Mouse (Mus musculus): ENCODE measurements around the gene Cd300lb. TPM values are rescaled to one million over a fixed set of nuclear protein-coding genes. Genes with fewer than 3 reads are reported as not detected.
A peak's percentile ranks its signal among the peaks of the same experiment; 100 is the strongest.

Gene Cd300lb
- polyA plus RNA-seq, 1 experiment from 2014 or later: 0.21 TPM

- ATAC-seq (ENCODE audit: low FRiP score, low TSS enrichment) (no peak), DNase-seq (peak; percentile 71)
- Histone ChIP-seq H3K9me3 (ENCODE audit: control insufficient read depth, low read length) (no peaks in the 10 kb centered on the region), H3K9ac (replicated peaks; ENCODE audit: low read length) (no peak overlapping the region), H3K4me3 (replicated peaks; ENCODE audit: low read depth, low read length) (no peak overlapping the region), H3K27me3 (ENCODE audit: control insufficient read depth, insufficient read depth, low read length) (no peaks in the 10 kb centered on the region), H3K4me2 (ENCODE audit: low read length) (no peak overlapping the region), H3K36me3 (ENCODE audit: control insufficient read depth, insufficient read depth, low read length) (no peaks in the 10 kb centered on the region), H3K4me1 (ENCODE audit: control insufficient read depth, insufficient read depth, low read length) (peaks cover 6% of the 10 kb centered on the region), H3K27ac (replicated peaks; ENCODE audit: low read depth, low read length) (no peak overlapping the region)
- 71% methylated on average over 3 of the region's 3 CpGs for WGBS
These were observed 57.0 kb downstream of the Cd300lb start for GRCm38 (mm10) chr11:114877145-114877544.

DNA sequence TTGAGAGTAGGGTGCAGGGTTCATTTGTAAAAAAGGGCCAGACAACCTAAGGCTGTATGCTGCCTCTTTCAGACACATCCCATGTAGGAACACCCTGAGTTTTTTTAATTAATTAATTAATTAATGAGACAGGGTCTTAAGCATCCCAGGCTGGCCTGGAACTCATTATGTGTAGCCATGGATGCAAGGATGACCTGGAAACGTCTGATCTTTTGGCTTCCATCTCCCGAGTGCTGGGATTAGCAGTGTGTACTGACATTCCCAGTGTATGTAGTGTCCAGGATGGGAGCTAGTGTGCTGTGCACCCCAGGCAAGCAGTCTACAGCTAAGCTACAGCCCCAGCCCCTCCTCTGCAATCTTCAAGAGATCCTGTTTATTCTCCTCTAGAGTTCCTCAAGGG is 57.6 kb downstream of the Cd300lb start:
- no peak overlapping the region for H3K4me2 ChIP-seq (ENCODE audit: low read length)
- no peak overlapping the region for H3K9ac ChIP-seq (replicated peaks; ENCODE audit: low read length)
- no peak overlapping the region for H3K27ac ChIP-seq (replicated peaks; ENCODE audit: low read depth, low read length)
- DNase-seq (no peak), ATAC-seq (ENCODE audit: low FRiP score, low TSS enrichment) (no peak)
- 39% methylated on average over 2 of the region's 2 CpGs for WGBS
- no peaks in the 10 kb centered on the region for H3K9me3 ChIP-seq (ENCODE audit: control insufficient read depth, low read length)
- no peak overlapping the region for H3K4me3 ChIP-seq (replicated peaks; ENCODE audit: low read depth, low read length)
- peaks cover 6% of the 10 kb centered on the region for H3K4me1 ChIP-seq (ENCODE audit: control insufficient read depth, insufficient read depth, low read length)
- no peaks in the 10 kb centered on the region for H3K27me3 ChIP-seq (ENCODE audit: control insufficient read depth, insufficient read depth, low read length)
- H3K36me3 ChIP-seq (ENCODE audit: control insufficient read depth, insufficient read depth, low read length): no peaks in the 10 kb centered on the region

DNA sequence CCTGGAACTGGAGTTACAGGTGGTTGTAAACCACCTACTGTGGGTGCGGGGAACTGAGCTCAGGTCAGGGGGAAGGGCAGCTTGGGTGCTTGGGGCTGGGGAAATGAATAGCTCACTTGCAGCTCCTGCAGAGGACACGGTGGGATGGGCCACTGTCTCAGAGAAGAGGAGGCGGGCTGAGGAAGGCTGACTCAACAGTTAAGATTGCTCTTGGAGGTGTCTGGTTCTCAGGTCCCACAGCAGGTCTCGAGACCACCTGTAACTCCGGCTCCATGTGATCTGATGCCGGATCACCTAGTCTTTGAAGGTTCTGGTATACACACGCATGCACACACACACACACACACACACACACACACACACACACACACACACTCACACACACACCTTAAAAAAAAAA is 58.0 kb downstream of the Cd300lb start:
- ATAC-seq (ENCODE audit: low FRiP score, low TSS enrichment) (no peak), DNase-seq (no peak)
- Histone ChIP-seq H3K9ac (replicated peaks; ENCODE audit: low read length) (no peak overlapping the region), H3K4me1 (ENCODE audit: control insufficient read depth, insufficient read depth, low read length) (peaks cover 6% of the 10 kb centered on the region), H3K9me3 (ENCODE audit: control insufficient read depth, low read length) (no peaks in the 10 kb centered on the region), H3K4me2 (ENCODE audit: low read length) (no peak overlapping the region), H3K27me3 (ENCODE audit: control insufficient read depth, insufficient read depth, low read length) (no peaks in the 10 kb centered on the region), H3K27ac (replicated peaks; ENCODE audit: low read depth, low read length) (no peak overlapping the region), H3K4me3 (replicated peaks; ENCODE audit: low read depth, low read length) (no peak overlapping the region), H3K36me3 (ENCODE audit: control insufficient read depth, insufficient read depth, low read length) (no peaks in the 10 kb centered on the region)
- WGBS: 60% methylated on average over 7 of the region's 7 CpGs

DNA sequence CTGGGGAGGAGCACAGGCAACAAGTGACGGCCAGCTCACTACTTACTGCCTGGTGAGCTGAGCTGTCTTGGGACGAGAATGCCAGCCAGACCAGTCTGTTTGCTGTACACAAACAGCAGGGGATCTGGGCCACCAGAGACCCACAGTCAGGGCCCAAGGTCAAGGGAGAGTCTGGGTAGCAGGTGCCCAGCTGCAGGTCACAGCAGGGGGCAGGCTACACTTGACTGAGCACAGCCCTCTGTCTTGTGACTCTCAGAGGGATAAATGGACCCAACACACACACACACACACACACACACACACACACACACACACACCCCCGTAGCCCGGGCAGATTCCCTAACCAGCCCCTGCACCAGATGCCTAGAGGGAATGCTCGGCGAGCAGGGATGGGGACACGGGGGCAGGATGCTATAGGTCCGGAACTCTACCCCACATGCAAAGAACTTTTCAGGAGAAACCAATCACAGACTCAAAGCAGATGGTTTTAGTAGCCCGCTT is 58.8 kb downstream of the Cd300lb start:
- H3K27me3 ChIP-seq (ENCODE audit: control insufficient read depth, insufficient read depth, low read length): no peaks in the 10 kb centered on the region
- no peaks in the 10 kb centered on the region for H3K36me3 ChIP-seq (ENCODE audit: control insufficient read depth, insufficient read depth, low read length)
- DNase-seq (no peak), ATAC-seq (ENCODE audit: low FRiP score, low TSS enrichment) (no peak)
- peaks cover 6% of the 10 kb centered on the region for H3K4me1 ChIP-seq (ENCODE audit: control insufficient read depth, insufficient read depth, low read length)
- H3K9ac ChIP-seq (replicated peaks; ENCODE audit: low read length): no peak overlapping the region
- no peak overlapping the region for H3K27ac ChIP-seq (replicated peaks; ENCODE audit: low read depth, low read length)
- 11% methylated on average over 9 of the region's 9 CpGs for WGBS
- no peak overlapping the region for H3K4me3 ChIP-seq (replicated peaks; ENCODE audit: low read depth, low read length)
- H3K9me3 ChIP-seq (ENCODE audit: control insufficient read depth, low read length): no peaks in the 10 kb centered on the region
- no peak overlapping the region for H3K4me2 ChIP-seq (ENCODE audit: low read length)

- no peaks in the 10 kb centered on the region for H3K27me3 ChIP-seq (ENCODE audit: control insufficient read depth, insufficient read depth, low read length)
- H3K36me3 ChIP-seq (ENCODE audit: control insufficient read depth, insufficient read depth, low read length): no peaks in the 10 kb centered on the region
- WGBS: 56% methylated on average over 9 of the region's 9 CpGs
- H3K4me1 ChIP-seq (ENCODE audit: control insufficient read depth, insufficient read depth, low read length): peaks cover 6% of the 10 kb centered on the region
- H3K4me3 ChIP-seq (replicated peaks; ENCODE audit: low read depth, low read length): no peak overlapping the region
- no peak overlapping the region for H3K9ac ChIP-seq (replicated peaks; ENCODE audit: low read length)
- H3K9me3 ChIP-seq (ENCODE audit: control insufficient read depth, low read length): no peaks in the 10 kb centered on the region
- ATAC-seq (ENCODE audit: low FRiP score, low TSS enrichment): no peak
- H3K27ac ChIP-seq (replicated peaks; ENCODE audit: low read depth, low read length): no peak overlapping the region
- no peak for DNase-seq
- no peak overlapping the region for H3K4me2 ChIP-seq (ENCODE audit: low read length)
These were observed 59.7 kb downstream of the Cd300lb start for GRCm38 (mm10) chr11:114874226-114875145.

GRCm38 (mm10) chr11:114873022-114873817 is 61.0 kb downstream of the Cd300lb start:
- no peaks in the 10 kb centered on the region for H3K36me3 ChIP-seq (ENCODE audit: control insufficient read depth, insufficient read depth, low read length)
- H3K4me3 ChIP-seq (replicated peaks; ENCODE audit: low read depth, low read length): no peak overlapping the region
- H3K27ac ChIP-seq (replicated peaks; ENCODE audit: low read depth, low read length): no peak overlapping the region
- no peaks in the 10 kb centered on the region for H3K27me3 ChIP-seq (ENCODE audit: control insufficient read depth, insufficient read depth, low read length)
- ATAC-seq (ENCODE audit: low FRiP score, low TSS enrichment) (no peak), DNase-seq (peak; percentile 33)
- no peaks in the 10 kb centered on the region for H3K9me3 ChIP-seq (ENCODE audit: control insufficient read depth, low read length)
- H3K4me2 ChIP-seq (ENCODE audit: low read length): no peak overlapping the region
- H3K9ac ChIP-seq (replicated peaks; ENCODE audit: low read length): no peak overlapping the region
- WGBS: 13% methylated on average over 6 of the region's 6 CpGs
- H3K4me1 ChIP-seq (ENCODE audit: control insufficient read depth, insufficient read depth, low read length): peaks cover 6% of the 10 kb centered on the region

Other genes with a start within 250 kb of the Cd300lb start
- gene Dnaic2, start 207.0 kb downstream of the Cd300lb start, polyA plus RNA-seq (2014; fragmentation: Nextera tagmentation; extraction: Ambion mirVana): 1.7 and 1.9 TPM in 2 replicates
- 0.88 and 0.96 TPM in 2 replicates for gene Kif19a, start 169.0 kb downstream of the Cd300lb start, polyA plus RNA-seq (2014; fragmentation: Nextera tagmentation; extraction: Ambion mirVana)
- 18.6 and 21.6 TPM in 2 replicates for gene Btbd17, start 138.4 kb downstream of the Cd300lb start, polyA plus RNA-seq (2014; fragmentation: Nextera tagmentation; extraction: Ambion mirVana)
- not detected in 2 replicates for gene Gpr142, start 135.5 kb downstream of the Cd300lb start, polyA plus RNA-seq (2014; fragmentation: Nextera tagmentation; extraction: Ambion mirVana)
- 2.1 and 7.0 TPM in 2 replicates for gene Gprc5c, start 83.2 kb downstream of the Cd300lb start, polyA plus RNA-seq (2014; fragmentation: Nextera tagmentation; extraction: Ambion mirVana)
- gene Cd300a, start 44.3 kb downstream of the Cd300lb start, polyA plus RNA-seq (2014; fragmentation: Nextera tagmentation; extraction: Ambion mirVana): 0.72 and 1.7 TPM in 2 replicates
- gene Cd300c, start 34.8 kb upstream of the Cd300lb start, polyA plus RNA-seq (2014; fragmentation: Nextera tagmentation; extraction: Ambion mirVana): not detected in 2 replicates
- gene Cd300ld, start 55.5 kb upstream of the Cd300lb start, polyA plus RNA-seq (2014; fragmentation: Nextera tagmentation; extraction: Ambion mirVana): 0.08 TPM in 1 of 2 replicates, not detected in the other
- gene Cd300c2, start 67.5 kb upstream of the Cd300lb start, polyA plus RNA-seq (2014; fragmentation: Nextera tagmentation; extraction: Ambion mirVana): 0.84 and 1.2 TPM in 2 replicates
- not detected in 2 replicates for gene Cd300ld2, start 81.8 kb upstream of the Cd300lb start, polyA plus RNA-seq (2014; fragmentation: Nextera tagmentation; extraction: Ambion mirVana)
- gene Cd300ld4, start 92.6 kb upstream of the Cd300lb start, polyA plus RNA-seq (2014; fragmentation: Nextera tagmentation; extraction: Ambion mirVana): not detected in 2 replicates
- gene Cd300ld5, start 103.4 kb upstream of the Cd300lb start, polyA plus RNA-seq (2014; fragmentation: Nextera tagmentation; extraction: Ambion mirVana): not detected in 2 replicates
- not detected in 2 replicates for gene Cd300ld3, start 114.0 kb upstream of the Cd300lb start, polyA plus RNA-seq (2014; fragmentation: Nextera tagmentation; extraction: Ambion mirVana)
- gene Cd300e, start 127.8 kb upstream of the Cd300lb start, polyA plus RNA-seq (2014; fragmentation: Nextera tagmentation; extraction: Ambion mirVana): not detected in 2 replicates
- gene Rab37, start 157.0 kb upstream of the Cd300lb start, polyA plus RNA-seq (2014; fragmentation: Nextera tagmentation; extraction: Ambion mirVana): 0.26 and 0.83 TPM in 2 replicates
- not detected in 2 replicates for gene Cd300lf, start 199.6 kb upstream of the Cd300lb start, polyA plus RNA-seq (2014; fragmentation: Nextera tagmentation; extraction: Ambion mirVana)
- gene Slc9a3r1, start 229.0 kb upstream of the Cd300lb start, polyA plus RNA-seq (2014; fragmentation: Nextera tagmentation; extraction: Ambion mirVana): 44.3 and 46.6 TPM in 2 replicates

All from midbrain, embryonic 14.5 days (tissue).